ENCODE assay signal across 8 mouse cellular contexts in genomic region chr12:79879093-79879917, GRCm38 (mm10).
DNase-seq lines count a peak whose midpoint lies in the region; ATAC-seq and TF ChIP-seq lines count a peak whose summit lies in the region.

No protein-coding gene starts in this region.

- no peak for TF ChIP-seq EP300 in liver, embryonic 14.5 days (IDR thresholded peaks at IDR 0.05; ENCODE audit: low read depth)
- TF ChIP-seq EP300 in stomach, postnatal 0 days (optimal IDR thresholded peaks at IDR 0.05): no peak

- H3K4me3 ChIP-seq in forebrain, embryonic 13.5 days: no peak overlapping the region
- H3K4me3 ChIP-seq in hindbrain, embryonic 16.5 days (ENCODE audit: low read length): no peak overlapping the region
- H3K4me3 ChIP-seq in liver, embryonic 14.5 days (ENCODE audit: insufficient read depth in 1 of 2, low read depth in 2 of 2, low read length in 2 of 2): no peak overlapping the region
- H3K4me3 ChIP-seq in stomach, postnatal 0 days (ENCODE audit: low read depth, low read length): no peak overlapping the region

- peak; percentile 98 for DNase-seq in heart, adult 11 months
- no peak for DNase-seq in heart, postnatal 25 days (ENCODE audit: low spot score)
- DNase-seq in liver, embryonic 14.5 days (ENCODE audit: low read depth in 3 of 3, low spot score in 3 of 3): no peak
- no peak for DNase-seq in stomach, postnatal 0 days (ENCODE audit: low spot score)
- DNase-seq in adipocyte (ENCODE audit: low spot score): no peak

- intact Hi-C loops in heart, postnatal 25 days (cut with DNase I): no loop called here

- ATAC-seq in forebrain, embryonic 13.5 days: peak; percentile 92
- ATAC-seq in hindbrain, embryonic 16.5 days: peak; percentile 70
- ATAC-seq in liver, embryonic 14.5 days (ENCODE audit: insufficient read depth): peak; percentile 43; the same call in 1 of the 2 replicates
- ATAC-seq in stomach, postnatal 0 days (ENCODE audit: low FRiP score, low TSS enrichment): peak; percentile 64; the same call in 1 of the 2 replicates
- no peak for ATAC-seq in erythroblast, adult 5-6 weeks (replicated peaks; ENCODE audit: low FRiP score, poor library complexity, severe bottlenecking)

- H3K9ac ChIP-seq in forebrain, embryonic 13.5 days: no peak overlapping the region
- peak overlapping the region; percentile 26; the same call in 1 of the 2 replicates for H3K9ac ChIP-seq in hindbrain, embryonic 16.5 days (ENCODE audit: low read depth, low read length)
- no peak overlapping the region for H3K9ac ChIP-seq in liver, embryonic 14.5 days (replicated peaks)
- H3K9ac ChIP-seq in stomach, postnatal 0 days (ENCODE audit: low read length): no peak overlapping the region

- no peaks in the 10 kb centered on the region for H3K36me3 ChIP-seq in forebrain, embryonic 13.5 days (ENCODE audit: poor library complexity, severe bottlenecking)
- no peaks in the 10 kb centered on the region for H3K36me3 ChIP-seq in hindbrain, embryonic 16.5 days (ENCODE audit: control insufficient read depth, insufficient read depth, low read length)
- H3K36me3 ChIP-seq in liver, embryonic 14.5 days (replicated peaks; ENCODE audit: control insufficient read depth, insufficient read depth, low read depth): no peaks in the 10 kb centered on the region
- no peaks in the 10 kb centered on the region for H3K36me3 ChIP-seq in stomach, postnatal 0 days (ENCODE audit: control insufficient read depth, insufficient read depth, low read length)

- no peaks in the 10 kb centered on the region for H3K9me3 ChIP-seq in forebrain, embryonic 13.5 days (replicated peaks)
- no peaks in the 10 kb centered on the region for H3K9me3 ChIP-seq in hindbrain, embryonic 16.5 days (ENCODE audit: control insufficient read depth, low read length)
- no peaks in the 10 kb centered on the region for H3K9me3 ChIP-seq in liver, embryonic 14.5 days (ENCODE audit: control insufficient read depth, low read length)
- H3K9me3 ChIP-seq in stomach, postnatal 0 days (ENCODE audit: control insufficient read depth, low read length): no peaks in the 10 kb centered on the region

- H3K4me1 ChIP-seq in forebrain, embryonic 13.5 days: peaks cover 38% of the 10 kb centered on the region
- peaks cover 17% of the 10 kb centered on the region for H3K4me1 ChIP-seq in hindbrain, embryonic 16.5 days (ENCODE audit: control insufficient read depth, insufficient read depth, low read depth, low read length)
- peaks cover 0 to 2% of the 10 kb centered on the region in 2 experiments; a peak in 1 of 4 replicates for H3K4me1 ChIP-seq in liver, embryonic 14.5 days (replicated peaks; ENCODE audit: control insufficient read depth in 2 of 2, insufficient read depth in 2 of 2, low read length in 1 of 2)
- H3K4me1 ChIP-seq in stomach, postnatal 0 days (replicated peaks; ENCODE audit: control insufficient read depth, insufficient read depth): no peaks in the 10 kb centered on the region

- WGBS in forebrain, embryonic 13.5 days: 6% methylated on average over 15 of the region's 15 CpGs
- WGBS in hindbrain, embryonic 16.5 days: 11% methylated on average over 15 of the region's 15 CpGs
- WGBS in liver, embryonic 14.5 days (ENCODE audit: insufficient replicate concordance): 50% methylated on average over 15 of the region's 15 CpGs
- WGBS in stomach, postnatal 0 days: 32% methylated on average over 15 of the region's 15 CpGs

- peak overlapping the region; percentile 84 for H3K27ac ChIP-seq in forebrain, embryonic 13.5 days
- peak overlapping the region; percentile 41 for H3K27ac ChIP-seq in hindbrain, embryonic 16.5 days (ENCODE audit: low read depth, low read length)
- no peak overlapping the region for H3K27ac ChIP-seq in liver, embryonic 14.5 days
- peak overlapping the region; percentile 69 for H3K27ac ChIP-seq in stomach, postnatal 0 days (replicated peaks)

- no peak overlapping the region for H3K4me2 ChIP-seq in forebrain, embryonic 13.5 days
- H3K4me2 ChIP-seq in hindbrain, embryonic 16.5 days (ENCODE audit: low read length): no peak overlapping the region
- no peak overlapping the region for H3K4me2 ChIP-seq in liver, embryonic 14.5 days (ENCODE audit: low read depth)
- H3K4me2 ChIP-seq in stomach, postnatal 0 days (replicated peaks; ENCODE audit: low read depth): no peak overlapping the region

- TF ChIP-seq CTCF in liver, embryonic 14.5 days (IDR thresholded peaks at IDR 0.05; ENCODE audit: low read depth): no peak
- TF ChIP-seq CTCF in stomach, postnatal 0 days (IDR thresholded peaks at IDR 0.05; ENCODE audit: low read depth): no peak

- no peaks in the 10 kb centered on the region for H3K27me3 ChIP-seq in forebrain, embryonic 13.5 days
- no peaks in the 10 kb centered on the region for H3K27me3 ChIP-seq in hindbrain, embryonic 16.5 days (replicated peaks; ENCODE audit: control insufficient read depth, insufficient read depth, low read length)
- no peaks in the 10 kb centered on the region for H3K27me3 ChIP-seq in liver, embryonic 14.5 days (ENCODE audit: control insufficient read depth, insufficient read depth, low read length)
- no peaks in the 10 kb centered on the region for H3K27me3 ChIP-seq in stomach, postnatal 0 days (ENCODE audit: control insufficient read depth, insufficient read depth, low read length)
